Mouse (Mus musculus) CH12.LX (cell line): Measurements from ENCODE around the gene Ccdc65.

Source experiments
- CHD1 ChIP-seq: IDR thresholded peaks from 2 replicates; pipeline ENCODE4 v1.6.1; 2012; ENCODE audit warnings: low read depth, low read length, improper control_type of control experiment, inconsistent platforms
- CTCF ChIP-seq, 2 experiments: IDR thresholded peaks in 1 of 2; conservative IDR thresholded peaks in 1 of 2; 2 replicates each; pipeline ENCODE4 v1.5.1; 2011 to 2012; ENCODE audit warnings: low read depth in 2 of 2, low read length in 2 of 2, improper control_type of control experiment in 1 of 2, inconsistent platforms in 1 of 2, mild to moderate bottlenecking in 1 of 2, moderate library complexity in 1 of 2
- E2F4 ChIP-seq: IDR thresholded peaks from 2 replicates; pipeline ENCODE4 v1.6.1; 2011; ENCODE audit warnings: low read depth, low read length, improper control_type of control experiment; ENCODE audit not compliant: insufficient replicate concordance
- EP300 ChIP-seq: IDR thresholded peaks from 2 replicates; pipeline ENCODE4 v1.6.1; 2011; ENCODE audit warnings: low read length, improper control_type of control experiment
- JUND ChIP-seq: conservative IDR thresholded peaks from 2 replicates; pipeline ENCODE4 v1.6.1; 2011; ENCODE audit warnings: low read depth, low read length, improper control_type of control experiment
- MAX ChIP-seq: IDR thresholded peaks from 2 replicates; pipeline ENCODE4 v1.6.1; 2011; ENCODE audit warnings: low read length, improper control_type of control experiment
- MEF2A ChIP-seq: IDR thresholded peaks from 2 replicates; pipeline ENCODE4 v1.6.1; 2014; ENCODE audit warnings: low read depth, mild to moderate bottlenecking, inconsistent platforms, low read length, improper control_type of control experiment, borderline replicate concordance
- NRF1 ChIP-seq: IDR thresholded peaks from 2 replicates; pipeline ENCODE4 v1.6.1; 2014; ENCODE audit warnings: low read depth, mild to moderate bottlenecking, inconsistent platforms, low read length, improper control_type of control experiment, moderate library complexity
- POLR2A ChIP-seq: IDR thresholded peaks from 2 replicates; pipeline ENCODE4 v1.6.1; 2011; ENCODE audit warnings: low read depth, mild to moderate bottlenecking, improper control_type of control experiment, low read length
- POLR2AphosphoS2 ChIP-seq: IDR thresholded peaks from 2 replicates; pipeline ENCODE4 v1.6.1; 2011; ENCODE audit warnings: low read depth, low read length, improper control_type of control experiment
- RCOR1 ChIP-seq: conservative IDR thresholded peaks from 2 replicates; pipeline ENCODE4 v1.6.1; 2012; ENCODE audit warnings: low read depth, mild to moderate bottlenecking, inconsistent platforms, low read length, improper control_type of control experiment
- SIN3A ChIP-seq: IDR thresholded peaks from 2 replicates; pipeline ENCODE4 v1.6.1; 2012; ENCODE audit warnings: low read length, improper control_type of control experiment, inconsistent platforms
- SMC3 ChIP-seq: IDR thresholded peaks from 2 replicates; pipeline ENCODE4 v1.6.1; 2011; ENCODE audit warnings: low read depth, low read length, improper control_type of control experiment
- ZMIZ1 ChIP-seq: IDR thresholded peaks from 2 replicates; pipeline ENCODE4 v1.6.1; 2012; ENCODE audit warnings: low read depth, mild to moderate bottlenecking, inconsistent platforms, low read length, improper control_type of control experiment

DNA sequence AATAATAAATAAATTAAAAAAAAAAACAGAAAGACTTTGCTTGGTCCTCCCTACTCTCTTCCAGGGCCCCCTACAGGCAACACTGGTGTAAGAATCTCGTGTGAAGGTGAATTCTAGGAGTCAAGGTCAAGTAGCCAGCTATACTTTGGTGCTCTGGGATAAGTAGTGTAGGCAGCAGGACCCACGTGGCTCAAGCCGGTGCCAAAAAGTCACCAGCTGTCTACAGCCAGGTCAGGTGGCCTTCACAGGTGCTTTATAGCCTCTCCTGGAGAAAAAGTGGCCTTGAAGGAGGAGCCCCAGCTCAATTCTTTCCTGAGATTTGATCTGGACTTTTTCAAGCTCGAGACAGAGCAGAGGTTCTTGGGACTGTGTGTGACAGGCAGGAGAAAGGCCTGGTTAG is 18.1 kb downstream of the Ccdc65 start:
- TF ChIP-seq CTCF (conservative IDR thresholded peaks at IDR 0.05 in 1 of 2, IDR thresholded peaks at IDR 0.05 in 1 of 2; ENCODE audit: low read depth in 2 of 2, low read length in 2 of 2) (peak in 1 of 2 experiments; percentile 44; a peak in 2 of 4 replicates), JUND (no peak), POLR2AphosphoS2 (no peak), SMC3 (no peak), MEF2A (no peak), NRF1 (no peak), POLR2A (no peak), E2F4 (no peak), EP300 (no peak), RCOR1 (no peak), CHD1 (no peak), ZMIZ1 (no peak), SIN3A (no peak), MAX (no peak)
